In genomic region chr5:53213711-53214352, GRCm38 (mm10) we compare ENCODE assay signal across 9 mouse cellular contexts. TPM values are rescaled to one million over a fixed set of nuclear protein-coding genes. Genes with fewer than 3 reads are reported as not detected.
DNase-seq lines count a peak whose midpoint lies in the region; ATAC-seq lines count a peak whose summit lies in the region.
"Had no signal": no experiment of that assay in that cellular context is flagged by ENCODE, and none has a peak within 500 bp of the region (broad histone marks: within the 10 kb centered on the region; RNA-seq: fewer than 3 reads in every experiment).

Sel1l3 (minus strand) TSS chr5:53213927.

- peak within 1 kb of the TSS; percentile 68 for H3K4me3 ChIP-seq in forebrain, embryonic 11.5 days (ENCODE audit: low read depth, low read length)
- peak within 1 kb of the TSS; percentile 75 for H3K4me3 ChIP-seq in hindbrain, embryonic 13.5 days
- H3K4me3 ChIP-seq in midbrain, embryonic 10.5 days, result peak within 1 kb of the TSS; percentile 75

- H3K9me3 ChIP-seq in forebrain, embryonic 11.5 days (ENCODE audit: control insufficient read depth, low read length), result no peaks in the 10 kb centered on the region
- H3K9me3 ChIP-seq in hindbrain, embryonic 13.5 days, result no peaks in the 10 kb centered on the region
- H3K9me3 ChIP-seq in midbrain, embryonic 10.5 days (replicated peaks), result no peaks in the 10 kb centered on the region

- H3K4me1 ChIP-seq in forebrain, embryonic 11.5 days (replicated peaks; ENCODE audit: control insufficient read depth, insufficient read depth, low read length), result peaks cover 8% of the 10 kb centered on the region
- peaks cover 48% of the 10 kb centered on the region for H3K4me1 ChIP-seq in hindbrain, embryonic 13.5 days (replicated peaks)
- peaks cover 36% of the 10 kb centered on the region for H3K4me1 ChIP-seq in midbrain, embryonic 10.5 days

- H3K4me2 ChIP-seq in forebrain, embryonic 11.5 days (ENCODE audit: low read depth, low read length, severe bottlenecking), result peak within 1 kb of the TSS; percentile 99
- peak within 1 kb of the TSS; percentile 97 for H3K4me2 ChIP-seq in hindbrain, embryonic 13.5 days

- peaks cover 8% of the 10 kb centered on the region; the same call in 1 of the 2 replicates for H3K27me3 ChIP-seq in forebrain, embryonic 11.5 days (ENCODE audit: control insufficient read depth, insufficient read depth, low read length)
- peaks cover 21% of the 10 kb centered on the region for H3K27me3 ChIP-seq in hindbrain, embryonic 13.5 days
- peaks cover 73% of the 10 kb centered on the region for H3K27me3 ChIP-seq in midbrain, embryonic 10.5 days (ENCODE audit: low read depth, poor library complexity, severe bottlenecking)

- intact Hi-C loops in left cerebral cortex, postnatal 10 days (cut with DNase I), result loop anchor here (5.0 kb wide), 1 partner anchor 57 kb away; no protein-coding TSS in a partner anchor

- peak; percentile 70 for ATAC-seq in forebrain, embryonic 11.5 days (replicated peaks; ENCODE audit: low FRiP score)
- ATAC-seq in hindbrain, embryonic 13.5 days (ENCODE audit: low FRiP score), result peak; percentile 72
- no peak for ATAC-seq in monocyte, adult 5-6 weeks (replicated peaks; ENCODE audit: insufficient number of reproducible peaks, low FRiP score, low TSS enrichment, poor library complexity, severe bottlenecking)

- H3K36me3 ChIP-seq in forebrain, embryonic 11.5 days (ENCODE audit: control insufficient read depth, insufficient read depth, low read length), result no peaks in the 10 kb centered on the region
- no peaks in the 10 kb centered on the region for H3K36me3 ChIP-seq in hindbrain, embryonic 13.5 days
- no peaks in the 10 kb centered on the region for H3K36me3 ChIP-seq in midbrain, embryonic 10.5 days

- peak within 1 kb of the TSS; percentile 79 for H3K9ac ChIP-seq in forebrain, embryonic 11.5 days (ENCODE audit: low read length)
- peak within 1 kb of the TSS; percentile 88 for H3K9ac ChIP-seq in hindbrain, embryonic 13.5 days

- DNase-seq in frontal cortex, adult 2 months (ENCODE audit: extremely low spot score in 1 of 2, low spot score in 1 of 2), result peak in 1 of 2 experiments; percentile 45
- no peak for DNase-seq in frontal cortex, postnatal 25 days (ENCODE audit: low spot score in 2 of 2)
- peak; percentile 74 for DNase-seq in brain, adult 2 months (ENCODE audit: low read depth, low spot score)
- DNase-seq in forebrain, embryonic 11.5 days (ENCODE audit: low spot score), result peak; percentile 76
- peak in 1 of 2 experiments; percentile 65 for DNase-seq in left cerebral cortex, postnatal 10 days (ENCODE audit: extremely low spot score in 1 of 2, low spot score in 2 of 2)
- DNase-seq in midbrain, embryonic 10.5 days (ENCODE audit: low spot score), result peak; percentile 48

- WGBS in forebrain, embryonic 11.5 days, result under 1% methylated on average over 22 of the region's 29 CpGs
- WGBS in hindbrain, embryonic 13.5 days, result under 1% methylated on average over 23 of the region's 29 CpGs
- under 1% methylated on average over 25 of the region's 29 CpGs for WGBS in midbrain, embryonic 10.5 days

- H3K27ac ChIP-seq in forebrain, embryonic 11.5 days (ENCODE audit: low read depth, low read length), result peak within 1 kb of the TSS; percentile 66
- peak within 1 kb of the TSS; percentile 80 for H3K27ac ChIP-seq in hindbrain, embryonic 13.5 days
- peak within 1 kb of the TSS; percentile 85 for H3K27ac ChIP-seq in midbrain, embryonic 10.5 days (replicated peaks)

RNA-seq across cellular contexts. Expression of gene Sel1l3, which starts in this region (rescaled TPM):
- polyA plus RNA-seq in frontal cortex, adult 2 months (2012; rRNA removed), result 28.3 and 28.8 TPM in 2 replicates
- polyA plus RNA-seq in forebrain, embryonic 11.5 days (2014; fragmentation: Nextera tagmentation; extraction: Ambion mirVana), result 9.1 and 10.4 TPM in 2 replicates
- polyA plus RNA-seq in hindbrain, embryonic 13.5 days (2015; fragmentation: Nextera tagmentation; extraction: Ambion mirVana), result 4.4 and 5.2 TPM in 2 replicates
- total RNA-seq in left cerebral cortex, postnatal 10 days (2021), result 10 to 100 TPM; 67.3 to 76.5 TPM
- 0.96 and 1.1 TPM in 2 replicates for polyA plus RNA-seq in midbrain, embryonic 10.5 days (2016; fragmentation: Nextera tagmentation; extraction: Ambion mirVana)
- total RNA-seq in monocyte, adult 5-6 weeks (2017), result 0.38 TPM in 1 of 3 replicates, not detected in the others
- polyA plus RNA-seq: C2C12 had no signal

Comparison
In these comparisons a context has a peak if more than half of its experiments do, and no peak if none do; other contexts are left out.
1. RNA of gene Sel1l3 (total RNA-seq): 67.3 to 76.5 TPM in left cerebral cortex, postnatal 10 days; 0.38 TPM in monocyte, adult 5-6 weeks; every median in the first group is over 10 times any median in the second.
2. DNase-seq: peak in brain, adult 2 months (single experiment), forebrain, embryonic 11.5 days (single experiment) and midbrain, embryonic 10.5 days (single experiment); none in frontal cortex, postnatal 25 days (0 of 2).
3. Peak in every context shown above with its lines, with median percentiles within 50 percentile points of each other: H3K27ac ChIP-seq and H3K4me3 ChIP-seq.